Mouse (Mus musculus) thymus, adult 2 months (tissue): ENCODE measurements around the gene Sap25.

Experiments
- CTCF ChIP-seq: fragments of 200-500 bp; IDR thresholded peaks from 2 replicates; pipeline ENCODE4 v1.5.1; 2012; ENCODE audit warnings: mild to moderate bottlenecking, control low read depth, low read length, moderate library complexity, borderline replicate concordance; ENCODE audit not compliant: control insufficient read depth, poor library complexity, insufficient read depth; ENCODE audit errors: extremely low read depth
- POLR2A ChIP-seq: fragments of 200-500 bp; IDR thresholded peaks from 2 replicates; pipeline ENCODE4 v1.6.1; 2012; ENCODE audit warnings: mild to moderate bottlenecking, low read length, control low read depth, moderate library complexity; ENCODE audit not compliant: control insufficient read depth, poor library complexity, insufficient read depth; ENCODE audit errors: extremely low read depth

DNA sequence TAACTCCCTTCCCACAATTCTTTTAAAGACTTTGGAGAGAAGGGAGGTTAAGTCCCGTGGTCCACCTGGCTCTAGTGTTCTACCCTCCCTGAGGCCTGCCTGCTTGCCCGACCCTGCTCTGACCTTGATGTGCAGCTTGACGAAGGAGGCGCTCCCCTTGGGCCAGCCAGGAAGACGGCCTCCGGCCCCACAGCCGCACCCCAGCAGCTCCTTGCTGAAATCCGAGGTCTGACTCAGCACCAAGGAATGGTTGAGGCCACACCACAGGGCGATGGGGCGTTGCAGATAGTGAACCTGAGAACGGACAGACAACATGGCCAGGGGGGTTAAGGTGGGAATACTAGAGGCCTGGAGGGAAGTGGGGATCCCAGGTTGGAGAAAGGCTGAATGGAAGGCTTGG lies 27.6 kb upstream of the Sap25 start, which contains the start of gene Pcolce:
- TF ChIP-seq CTCF, result no peak
- TF ChIP-seq POLR2A, result no peak
